Mouse (Mus musculus): ENCODE results near the gene Tbc1d10c. TPM values are rescaled to one million over a fixed set of nuclear protein-coding genes. Genes with fewer than 3 reads are reported as not detected.
A peak's percentile ranks its signal among the peaks of the same experiment; 100 is the strongest.

The Tbc1d10c gene
- total RNA-seq, 2 experiments from 2014 or later, result 1.0 to 1.1 TPM

- peak; percentile 98 to 99 for DNase-seq (ENCODE audit: low spot score in 2 of 2)
Observed at GRCm38 (mm10) chr19:4162646-4163542, 28.2 kb downstream of the Tbc1d10c start, which contains the start of gene Rps6kb2. Gene Rps6kb2 (minus strand): TSS chr19:4163354.

- no peak for DNase-seq (ENCODE audit: low spot score in 2 of 2)
Observed at GRCm38 (mm10) chr19:4159049-4159448, 32.0 kb downstream of the Tbc1d10c start.

- no peak for DNase-seq (ENCODE audit: low spot score in 2 of 2)
Observed at GRCm38 (mm10) chr19:4156771-4157170, 34.3 kb downstream of the Tbc1d10c start.

- no peak for DNase-seq (ENCODE audit: low spot score in 2 of 2)
Observed at GRCm38 (mm10) chr19:4156073-4156579, 35.0 kb downstream of the Tbc1d10c start.

GRCm38 (mm10) chr19:4155223-4156072 is 35.6 kb downstream of the Tbc1d10c start:
- DNase-seq (ENCODE audit: low spot score in 2 of 2), result no peak

- DNase-seq (ENCODE audit: low spot score in 2 of 2), result no peak
Observed at GRCm38 (mm10) chr19:4154437-4155222, 36.5 kb downstream of the Tbc1d10c start.

GRCm38 (mm10) chr19:4153232-4153654 is 37.8 kb downstream of the Tbc1d10c start, which contains the start of gene Ptprcap:
Gene Ptprcap (plus strand): TSS chr19:4153604.
- DNase-seq (ENCODE audit: low spot score in 2 of 2), result no peak

- no peak for DNase-seq (ENCODE audit: low spot score in 2 of 2)
Observed at GRCm38 (mm10) chr19:4152445-4153231, 38.4 kb downstream of the Tbc1d10c start.

GRCm38 (mm10) chr19:4151898-4152297 is 39.2 kb downstream of the Tbc1d10c start:
- no peak for DNase-seq (ENCODE audit: low spot score in 2 of 2)

- no peak for DNase-seq (ENCODE audit: low spot score in 2 of 2)
Observed at GRCm38 (mm10) chr19:4151488-4151860, 39.6 kb downstream of the Tbc1d10c start.

- no peak for DNase-seq (ENCODE audit: low spot score in 2 of 2)
Observed at GRCm38 (mm10) chr19:4150567-4151487, 40.3 kb downstream of the Tbc1d10c start.

GRCm38 (mm10) chr19:4149764-4150461 is 41.2 kb downstream of the Tbc1d10c start:
- DNase-seq (ENCODE audit: low spot score in 2 of 2), result no peak

- no peak for DNase-seq (ENCODE audit: low spot score in 2 of 2)
Observed at GRCm38 (mm10) chr19:4149283-4149682, 41.8 kb downstream of the Tbc1d10c start.

- no peak for DNase-seq (ENCODE audit: low spot score in 2 of 2)
Observed at GRCm38 (mm10) chr19:4148819-4149218, 42.3 kb downstream of the Tbc1d10c start.

GRCm38 (mm10) chr19:4148491-4148806 is 42.6 kb downstream of the Tbc1d10c start, which contains the start of gene Coro1b:
Gene Coro1b (plus strand): TSS chr19:4148619.
- peak; percentile 92 to 95 for DNase-seq (ENCODE audit: low spot score in 2 of 2)

- no peak for DNase-seq (ENCODE audit: low spot score in 2 of 2)
Observed at GRCm38 (mm10) chr19:4147782-4148490, 43.1 kb downstream of the Tbc1d10c start.

GRCm38 (mm10) chr19:4147022-4147405 is 44.1 kb downstream of the Tbc1d10c start:
- no peak for DNase-seq (ENCODE audit: low spot score in 2 of 2)
